Mouse (Mus musculus): ENCODE results near the gene D5Ertd579e.

DNA sequence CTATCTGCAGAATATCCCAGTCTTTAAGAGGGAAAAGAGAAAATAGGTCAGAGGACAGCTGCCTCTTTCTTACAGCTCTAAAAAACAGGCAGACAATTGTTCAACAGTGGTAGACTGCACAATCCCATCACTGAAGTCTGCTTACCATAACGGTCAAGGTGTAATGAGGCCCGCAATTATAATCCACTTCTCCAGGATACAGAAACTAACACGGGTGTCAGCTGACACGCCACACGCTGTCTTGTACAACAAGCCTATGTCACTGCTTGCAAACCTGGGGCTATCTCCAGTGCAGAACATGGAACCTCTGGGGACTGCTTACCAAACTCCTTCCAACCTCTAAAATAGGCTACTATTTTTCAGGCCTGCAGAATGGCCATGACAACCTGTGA lies 74.8 kb downstream of the D5Ertd579e start:
- TF ChIP-seq POLR2A (IDR thresholded peaks at IDR 0.05; ENCODE audit: borderline replicate concordance, low read depth, low read length) (no peak), CTCF (IDR thresholded peaks at IDR 0.05; ENCODE audit: low read depth, low read length) (no peak)
